Mouse (Mus musculus): ENCODE results near the gene Cd3d.

DNA sequence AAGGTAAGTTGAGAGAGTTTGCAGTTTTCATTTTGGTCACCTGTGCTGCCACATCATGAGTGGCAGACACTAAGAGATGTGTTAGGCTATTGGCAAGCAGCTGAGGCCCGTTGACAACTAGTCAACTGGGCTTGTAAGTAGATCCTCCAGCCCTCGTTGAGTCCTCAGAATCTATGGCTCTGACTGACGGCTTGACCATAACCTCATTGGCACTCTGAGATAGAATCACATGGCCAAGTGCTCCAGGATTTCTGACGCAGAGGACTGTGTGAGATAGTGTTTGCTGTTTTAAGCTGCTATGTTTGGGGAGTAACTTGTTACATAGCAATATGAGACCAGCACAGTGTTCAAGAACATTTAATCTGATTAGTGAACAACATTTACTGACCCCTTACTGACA is 39.8 kb upstream of the Cd3d start:
- TF ChIP-seq POLR2A (IDR thresholded peaks at IDR 0.05; ENCODE audit: insufficient read length, low read depth) (no peak), MYOD1 (IDR thresholded peaks at IDR 0.05; ENCODE audit: control insufficient read depth in 1 of 3, insufficient read length in 2 of 3, low read depth in 2 of 3) (no peak), TCF12 (IDR thresholded peaks at IDR 0.05; ENCODE audit: insufficient read depth, poor library complexity, severe bottlenecking) (no peak), CEBPB (IDR thresholded peaks at IDR 0.05; ENCODE audit: insufficient read depth, poor library complexity, severe bottlenecking) (no peak), MAX (IDR thresholded peaks at IDR 0.05; ENCODE audit: low read depth) (no peak), SRF (IDR thresholded peaks at IDR 0.05; ENCODE audit: control insufficient read depth, insufficient read length, low read depth) (no peak), USF1 (IDR thresholded peaks at IDR 0.05; ENCODE audit: low read depth) (no peak), E2F4 (IDR thresholded peaks at IDR 0.05; ENCODE audit: insufficient read depth) (no peak)

Data from myocyte (in vitro differentiated cells).